Mouse (Mus musculus) left cerebral cortex, postnatal 14 days (tissue): ENCODE data around the gene Sh2b2. TPM values are rescaled to one million over a fixed set of nuclear protein-coding genes. Genes with fewer than 3 reads are reported as not detected.

Source experiments
- DNase-seq, 2 experiments: peaks; one replicate each; pipeline ENCODE4 v3.0.0; 2021 to 2022; ENCODE audit warnings: low spot score in 2 of 2, mixed read lengths in 1 of 2
- intact Hi-C: fragments of 180-260 bp; cut with DNase I; formaldehyde crosslinking; loops from one replicate; pipeline ENCODE4 v1.15.1; 2025
- long read RNA-seq, 2 experiments: library from polyadenylated mRNA; stranded (forward); transcript quantifications; one replicate each; pipeline ENCODE4 v2.0.0; 2021
- total RNA-seq, 2 experiments: library from RNA; stranded (reverse); gene quantifications; 2 replicates each; pipeline ENCODE4 v1.2.3; 2021

The Sh2b2 gene
- 10 to 100 TPM; 10.5 to 11.3 TPM for total RNA-seq
- long read RNA-seq, experiment 1, transcript Sh2b2-201 (9 exons, 2,848 nt), result major isoform, 6 of 11 reads
- long read RNA-seq, experiment 1, partial matches to known transcripts, result 2 of 11 reads
- long read RNA-seq, experiment 1, other reads (novel, unspliced or antisense), result 1 of 11 reads
- long read RNA-seq, experiment 2, transcript Sh2b2-201 (9 exons, 2,848 nt), result major isoform, 14 of 17 reads
- long read RNA-seq, experiment 2, partial matches to known transcripts, result 0 of 17 reads
- long read RNA-seq, experiment 2, other reads (novel, unspliced or antisense), result 2 of 17 reads

DNA sequence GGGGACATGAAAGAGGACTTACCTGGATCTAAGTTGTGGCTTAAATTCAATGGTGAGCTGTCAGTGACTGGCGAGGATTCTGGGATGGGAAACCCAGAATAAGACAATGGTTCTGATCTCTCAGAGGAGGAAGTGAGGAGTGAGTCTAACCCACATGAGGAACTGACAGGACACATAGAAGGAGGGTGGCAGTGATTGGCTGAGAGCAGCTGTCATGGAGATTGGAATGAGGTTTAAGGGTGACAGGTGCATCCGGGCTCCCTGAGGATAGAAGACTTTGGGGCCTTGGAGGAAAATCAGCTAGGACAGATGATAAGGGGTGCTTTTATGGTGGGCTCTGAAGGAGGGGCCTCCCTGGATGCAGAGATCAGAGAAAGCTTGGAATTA is at the start of gene Sh2b2:
Gene Sh2b2, minus strand, starts transcription at position 105 of the 387 bp plus-strand sequence.
- intact Hi-C loops, result no loop called here

GRCm38 (mm10) chr5:136292971-136293418 is 46.6 kb upstream of the Sh2b2 start:
- intact Hi-C loops, result no loop called here
- no peak for DNase-seq

More for the DNA sequence above, at the start of gene Sh2b2:
- DNase-seq, result no peak

DNA sequence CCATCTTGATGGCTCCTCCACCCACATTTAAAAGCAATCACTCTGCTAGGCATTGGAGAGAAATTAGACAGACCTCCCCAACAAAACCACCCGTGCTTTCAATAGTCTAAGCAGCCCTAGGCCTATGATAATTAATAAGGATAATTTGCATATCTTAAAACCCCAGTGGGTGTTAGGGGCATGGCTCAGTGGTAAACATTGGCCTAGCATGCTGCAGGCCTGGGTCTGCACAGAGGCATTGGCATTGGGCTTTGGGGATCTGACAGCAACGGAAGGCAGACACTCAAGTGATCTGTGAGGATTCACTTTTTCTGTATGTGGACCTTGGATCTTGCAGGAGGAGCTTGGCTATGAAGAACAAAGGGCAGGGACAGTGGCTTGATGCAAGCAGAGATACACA is 46.0 kb upstream of the Sh2b2 start:
- DNase-seq, result no peak
- intact Hi-C loops, result no loop called here

DNA sequence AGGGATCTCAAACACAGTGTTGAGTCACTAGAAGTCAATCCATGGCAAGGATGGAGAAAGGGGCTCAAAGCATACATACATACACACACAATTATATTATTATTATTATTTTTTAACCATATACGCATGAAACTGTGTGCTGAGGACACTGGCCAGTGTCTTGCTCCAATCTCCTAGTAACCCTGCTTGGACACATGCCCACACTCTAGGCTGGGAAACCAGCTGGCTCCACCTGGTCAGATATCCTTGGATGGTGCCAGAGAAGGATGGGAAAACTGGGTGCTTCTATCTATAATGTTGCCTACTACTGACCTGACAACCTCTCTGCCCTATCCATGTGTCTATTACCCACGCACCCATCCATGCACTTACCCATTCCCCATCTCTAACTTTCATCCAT is 45.2 kb upstream of the Sh2b2 start:
- intact Hi-C loops, result no loop called here
- DNase-seq, result no peak

DNA sequence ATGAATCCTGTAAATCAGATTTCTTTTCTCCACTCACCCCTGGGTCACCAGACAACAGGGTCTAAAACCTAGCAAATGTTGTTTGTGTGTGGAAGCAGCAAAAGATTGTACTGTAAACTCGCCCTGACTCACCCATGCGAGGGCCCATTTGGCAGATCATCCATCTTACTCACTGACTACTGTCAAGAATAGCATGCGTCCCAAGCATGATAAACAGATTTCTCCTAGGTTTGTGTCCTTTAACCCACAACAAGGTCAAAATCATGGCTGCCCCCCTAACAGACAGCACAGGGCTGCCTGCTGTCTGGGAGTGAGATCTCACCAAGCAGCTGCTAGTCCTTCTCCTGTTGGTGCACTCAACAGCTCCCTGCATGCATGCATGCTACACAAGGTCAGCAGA is 43.4 kb upstream of the Sh2b2 start:
- intact Hi-C loops, result no loop called here
- DNase-seq, result no peak

DNA sequence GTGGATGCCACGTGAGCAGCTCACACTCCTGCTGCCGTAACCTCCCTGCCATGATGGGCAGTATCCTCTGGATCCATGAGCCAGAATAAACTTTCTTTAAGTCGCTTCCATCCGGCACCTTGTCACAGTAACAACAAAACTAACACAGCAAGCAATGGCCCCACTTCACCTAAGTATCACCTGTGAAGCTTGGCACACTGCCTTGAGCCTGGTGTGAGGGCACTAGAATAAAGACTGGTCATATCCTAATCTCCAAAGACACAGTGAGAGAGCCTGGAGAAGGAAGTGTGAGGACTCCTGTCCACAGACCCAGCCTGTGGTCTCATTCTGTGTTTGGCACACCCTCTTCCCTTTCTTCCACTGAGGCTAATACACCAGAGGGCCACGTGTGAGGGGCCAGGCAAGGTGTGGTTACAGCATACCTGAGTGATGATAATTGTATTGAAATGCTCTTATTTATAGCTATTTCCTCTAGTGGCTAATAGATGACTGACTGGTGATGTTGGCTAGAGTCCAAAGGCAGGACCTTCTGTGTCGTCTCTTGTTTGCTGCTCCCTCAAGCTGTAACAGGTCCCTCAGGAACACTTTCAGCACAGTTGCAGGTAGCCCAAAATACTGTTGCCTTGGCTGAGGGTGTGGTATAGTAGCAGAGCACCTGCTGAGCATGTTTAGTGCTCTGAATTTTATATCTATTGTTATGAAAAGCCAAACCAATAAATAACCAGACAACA is 42.2 kb upstream of the Sh2b2 start:
- no peak for DNase-seq
- intact Hi-C loops, result no loop called here

GRCm38 (mm10) chr5:136286566-136286965 is 40.2 kb upstream of the Sh2b2 start:
- DNase-seq, result no peak
- intact Hi-C loops, result no loop called here

GRCm38 (mm10) chr5:136285106-136285505 is 38.8 kb upstream of the Sh2b2 start:
- DNase-seq, result peak; percentile 35 to 40
- intact Hi-C loops, result no loop called here

GRCm38 (mm10) chr5:136281351-136281750 is 35.0 kb upstream of the Sh2b2 start:
- intact Hi-C loops, result loop anchor here (5.0 kb wide), 4 partner anchors 286 to 426 kb away; partner anchors contain the start of gene Cux1
- DNase-seq, result peak in 1 of 2 experiments; percentile 54

DNA sequence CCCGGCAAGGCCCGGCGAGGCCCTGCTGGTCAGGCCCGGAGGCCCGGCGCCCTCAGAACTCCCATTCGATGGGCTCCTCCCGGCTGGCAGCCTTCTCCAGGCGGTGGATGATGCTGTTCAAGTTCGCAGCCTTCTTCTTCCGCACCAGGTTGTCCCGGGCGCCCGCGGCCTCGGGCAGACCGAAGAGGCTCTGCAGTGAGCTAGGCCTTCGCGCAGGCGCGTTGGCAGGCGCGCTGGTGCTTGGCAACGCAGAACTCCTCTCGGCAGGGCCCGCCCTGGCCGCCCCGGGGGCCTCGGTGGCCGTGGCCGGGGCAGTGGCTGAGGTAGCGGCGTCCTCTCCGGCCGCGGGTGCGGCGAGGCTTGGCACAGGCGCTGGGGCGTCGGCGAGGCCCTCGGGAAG is 28.4 kb upstream of the Sh2b2 start:
- intact Hi-C loops, result no loop called here
- no peak for DNase-seq

- DNase-seq, result no peak
- intact Hi-C loops, result no loop called here
These were observed 23.6 kb upstream of the Sh2b2 start for GRCm38 (mm10) chr5:136269937-136270336.

DNA sequence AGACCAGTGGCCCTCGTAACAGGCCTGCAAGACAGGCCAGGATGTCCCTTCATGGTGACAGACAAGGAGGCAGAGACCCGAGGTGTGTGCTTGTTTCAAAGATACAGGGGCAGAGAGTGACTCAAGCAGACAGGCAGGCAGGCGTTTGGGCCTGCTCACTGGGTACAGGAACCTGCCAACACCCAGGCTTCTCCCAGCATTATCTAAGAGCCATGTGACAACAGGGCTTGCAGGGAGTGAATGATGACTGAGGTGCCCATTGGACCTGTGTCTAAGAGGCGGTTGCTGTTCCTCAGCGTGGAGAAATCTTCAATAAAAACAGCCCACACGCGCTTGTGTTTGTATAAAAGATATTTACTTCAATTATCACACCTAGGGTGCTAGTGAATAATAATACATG is 19.7 kb upstream of the Sh2b2 start:
- no peak for DNase-seq
- intact Hi-C loops, result no loop called here

DNA sequence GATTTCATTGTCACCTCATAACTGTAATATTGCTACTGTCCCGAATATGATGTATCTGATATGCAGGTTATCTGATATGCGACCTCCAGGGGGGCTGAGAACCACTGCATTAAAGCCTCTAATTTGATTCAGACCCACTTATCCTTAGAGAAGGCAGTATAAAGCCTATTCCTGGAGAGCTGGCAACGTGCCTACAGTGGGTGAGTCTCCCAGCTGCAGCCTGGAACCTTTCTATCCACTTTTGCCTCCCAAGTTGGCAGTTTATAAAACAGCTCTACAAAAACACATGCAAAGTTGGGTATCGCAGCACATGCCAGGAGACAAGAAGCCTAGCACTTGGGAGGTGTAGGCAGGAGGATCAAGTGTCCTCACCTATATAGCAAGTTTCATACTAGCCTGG is 17.0 kb upstream of the Sh2b2 start:
- intact Hi-C loops, result no loop called here
- DNase-seq, result peak; percentile 71 to 77

DNA sequence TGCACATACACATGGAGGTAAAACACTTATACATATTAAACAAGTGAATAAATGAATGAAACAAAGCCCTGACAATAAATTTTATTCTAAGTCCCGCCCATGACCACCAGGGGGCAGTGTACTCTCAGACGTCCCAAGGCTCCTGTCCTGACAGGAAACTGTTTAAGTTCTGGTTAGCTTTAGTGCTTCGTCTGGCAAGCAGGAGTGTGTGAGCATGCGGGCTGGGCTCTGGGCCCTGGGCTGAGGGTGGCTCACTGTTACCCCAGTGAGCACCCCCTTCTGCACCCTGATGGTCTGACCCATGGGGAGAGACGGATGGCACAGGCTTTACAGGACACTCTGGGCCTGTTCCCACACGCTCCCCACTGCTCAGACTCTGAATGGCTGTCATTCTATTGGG is 12.6 kb upstream of the Sh2b2 start:
- DNase-seq, result peak; percentile 65 to 78

DNA sequence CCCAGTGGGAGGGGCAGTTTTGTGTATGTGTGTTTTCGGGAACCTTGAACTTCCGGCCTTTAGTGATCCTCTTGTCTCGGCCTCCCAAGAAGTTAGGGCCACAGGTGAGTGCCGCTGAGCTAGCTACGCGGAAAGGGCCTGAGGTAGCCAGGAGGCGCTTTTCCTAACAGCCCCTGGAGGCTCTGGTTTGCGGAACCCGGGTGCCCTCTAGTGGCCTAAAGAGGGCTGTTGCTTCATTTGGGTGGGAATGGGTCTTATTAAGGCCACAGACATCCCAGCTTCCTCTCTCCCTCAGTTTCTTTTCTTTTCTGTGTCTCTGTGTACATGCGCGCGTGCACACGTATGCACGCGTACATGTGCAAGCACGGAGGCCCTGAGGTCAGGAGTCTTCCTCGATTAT is 6.5 kb upstream of the Sh2b2 start:
- intact Hi-C loops, result loop anchor here (1.0 kb wide), 1 partner anchor 51 kb away; no protein-coding TSS in a partner anchor
- peak; percentile 75 to 86 for DNase-seq

More for the DNA sequence above, 12.6 kb upstream of the Sh2b2 start:
- intact Hi-C loops, result loop anchor here (2.0 to 5.0 kb wide), 2 partner anchors 448 to 498 kb away; no protein-coding TSS in a partner anchor

DNA sequence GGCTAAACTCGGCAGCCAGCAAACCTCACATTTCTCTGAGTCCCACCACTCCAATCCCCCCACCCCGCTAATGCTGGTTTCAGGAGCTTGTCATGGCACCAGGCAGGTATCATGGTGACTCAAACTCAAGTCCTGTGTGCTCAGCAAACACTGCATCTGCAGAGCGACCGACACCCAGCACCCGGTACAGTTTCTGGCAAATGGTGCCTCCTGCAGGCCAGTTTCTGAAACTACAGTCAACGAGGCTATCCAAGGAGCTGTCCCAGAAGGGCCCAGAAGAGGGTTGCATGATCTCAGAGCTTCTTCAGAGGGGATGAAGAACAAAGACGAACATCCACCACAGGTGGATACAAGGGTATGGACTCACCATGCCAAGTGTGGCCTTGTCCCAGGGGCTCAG is 4.6 kb upstream of the Sh2b2 start:
- peak in 1 of 2 experiments; percentile 30 for DNase-seq
- intact Hi-C loops, result no loop called here

GRCm38 (mm10) chr5:136248441-136248840 is 2.1 kb upstream of the Sh2b2 start:
- intact Hi-C loops, result no loop called here
- no peak for DNase-seq

- intact Hi-C loops, result no loop called here
- DNase-seq, result no peak
These were observed 560 bp downstream of the Sh2b2 start for GRCm38 (mm10) chr5:136245541-136246451.

DNA sequence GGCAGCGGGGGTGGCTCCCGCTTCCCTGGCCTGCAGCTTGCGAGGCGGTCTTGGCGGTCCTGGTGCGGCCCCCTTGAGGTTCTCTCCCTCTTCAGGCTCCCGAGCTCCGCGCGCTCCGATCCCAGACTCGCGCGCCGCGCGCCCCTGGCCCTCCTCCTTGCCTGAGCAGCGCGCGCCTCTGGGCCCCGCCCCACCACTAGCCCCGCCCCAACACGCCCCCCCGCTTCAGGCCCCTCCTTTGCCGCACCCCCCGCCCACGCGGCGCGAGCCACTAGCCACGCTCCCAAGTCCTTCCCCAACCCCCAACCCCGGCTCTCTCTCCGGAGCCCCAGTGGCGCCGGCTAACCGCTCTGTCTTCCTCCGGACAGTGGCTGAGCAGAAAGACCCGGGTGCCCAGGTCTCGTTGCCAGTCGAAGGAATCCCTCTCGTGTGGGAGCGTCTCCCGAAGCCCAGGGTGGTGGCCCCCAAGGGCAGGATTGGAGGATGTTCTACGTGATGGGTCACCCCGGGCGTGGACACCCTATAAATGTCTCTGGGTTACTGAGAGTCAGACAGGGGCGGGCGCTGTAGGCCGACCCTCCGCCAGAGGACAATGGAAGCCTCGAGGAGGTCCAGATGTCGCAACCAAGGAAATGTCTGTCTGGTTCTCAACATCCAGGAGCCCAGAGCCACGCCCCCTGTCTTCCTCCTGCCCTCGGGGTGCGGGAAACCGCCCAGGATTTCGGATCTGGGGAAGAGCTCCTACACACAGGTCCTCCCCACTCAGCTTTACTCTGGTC is 1.4 kb downstream of the Sh2b2 start:
- DNase-seq, result peak; percentile 87 to 88
- intact Hi-C loops, result no loop called here
